Mouse (Mus musculus): ENCODE results near the gene Cnih2. TPM values are rescaled to one million over a fixed set of nuclear protein-coding genes. Genes with fewer than 3 reads are reported as not detected.
A peak's percentile ranks its signal among the peaks of the same experiment; 100 is the strongest.

Gene Cnih2
- polyA plus RNA-seq, 1 experiment, result 1.9 TPM

GRCm38 (mm10) chr19:5123241-5123640 lies 24.9 kb upstream of the Cnih2 start:
- H3ac ChIP-seq (ENCODE audit: control insufficient read depth, insufficient read length, low read depth), result no peak overlapping the region
- no peaks in the 10 kb centered on the region for H3K36me3 ChIP-seq (ENCODE audit: control insufficient read depth, insufficient read depth)
- no peaks in the 10 kb centered on the region for H3K79me2 ChIP-seq (ENCODE audit: control insufficient read depth, insufficient read depth)
- TF ChIP-seq CTCF (IDR thresholded peaks at IDR 0.05; ENCODE audit: control insufficient read depth, insufficient read depth, insufficient read length) (no peak), MYOG (IDR thresholded peaks at IDR 0.05; ENCODE audit: control insufficient read depth, extremely low read depth, insufficient read length) (no peak), MAX (IDR thresholded peaks at IDR 0.05) (no peak), MYOD1 (IDR thresholded peaks at IDR 0.05; ENCODE audit: control insufficient read depth, insufficient read length, low read depth) (no peak), USF1 (IDR thresholded peaks at IDR 0.05; ENCODE audit: low read depth) (no peak), FOSL1 (IDR thresholded peaks at IDR 0.05; ENCODE audit: insufficient read depth, low read length, poor library complexity, severe bottlenecking) (no peak), CEBPB (IDR thresholded peaks at IDR 0.05; ENCODE audit: low read depth) (no peak)
- no peaks in the 10 kb centered on the region for H3K79me3 ChIP-seq (ENCODE audit: low read depth)
- H3K4me3 ChIP-seq (ENCODE audit: insufficient read depth, poor library complexity, severe bottlenecking), result no peak overlapping the region
- H3K27me3 ChIP-seq (ENCODE audit: control insufficient read depth, insufficient read depth, insufficient read length), result peaks cover 12% of the 10 kb centered on the region

GRCm38 (mm10) chr19:5122492-5122891 lies 24.2 kb upstream of the Cnih2 start:
- H3K79me3 ChIP-seq (ENCODE audit: low read depth), result no peaks in the 10 kb centered on the region

GRCm38 (mm10) chr19:5118384-5118698 lies 20.0 kb upstream of the Cnih2 start, which contains the start of gene Klc2:
Klc2 (minus strand) TSS chr19:5118560.
- peak within 1 kb of the TSS; percentile 89 for H3ac ChIP-seq (ENCODE audit: control insufficient read depth, insufficient read length, low read depth)
- H3K79me3 ChIP-seq (ENCODE audit: low read depth), result no peaks in the 10 kb centered on the region
- H3K36me3 ChIP-seq (ENCODE audit: control insufficient read depth, insufficient read depth), result no peaks in the 10 kb centered on the region
- H3K79me2 ChIP-seq (ENCODE audit: control insufficient read depth, insufficient read depth), result peaks cover 10% of the 10 kb centered on the region
- TF ChIP-seq USF1 (IDR thresholded peaks at IDR 0.05; ENCODE audit: low read depth) (no peak), CEBPB (IDR thresholded peaks at IDR 0.05; ENCODE audit: low read depth) (no peak), CTCF (IDR thresholded peaks at IDR 0.05; ENCODE audit: control insufficient read depth, insufficient read depth, insufficient read length) (no peak), MAX (IDR thresholded peaks at IDR 0.05) (no peak), MYOD1 (IDR thresholded peaks at IDR 0.05; ENCODE audit: control insufficient read depth, insufficient read length, low read depth) (no peak), MYOG (IDR thresholded peaks at IDR 0.05; ENCODE audit: control insufficient read depth, extremely low read depth, insufficient read length) (no peak), FOSL1 (IDR thresholded peaks at IDR 0.05; ENCODE audit: insufficient read depth, low read length, poor library complexity, severe bottlenecking) (no peak)
- peak within 1 kb of the TSS; percentile 72 for H3K4me3 ChIP-seq (ENCODE audit: insufficient read depth, poor library complexity, severe bottlenecking)
- peaks cover under 1% of the 10 kb centered on the region for H3K27me3 ChIP-seq (ENCODE audit: control insufficient read depth, insufficient read depth, insufficient read length)

More at GRCm38 (mm10) chr19:5122492-5122891, 24.2 kb upstream of the Cnih2 start:
- H3K4me3 ChIP-seq (ENCODE audit: insufficient read depth, poor library complexity, severe bottlenecking), result no peak overlapping the region
- H3ac ChIP-seq (ENCODE audit: control insufficient read depth, insufficient read length, low read depth), result no peak overlapping the region
- H3K79me2 ChIP-seq (ENCODE audit: control insufficient read depth, insufficient read depth), result peaks cover 3% of the 10 kb centered on the region
- TF ChIP-seq CTCF (IDR thresholded peaks at IDR 0.05; ENCODE audit: control insufficient read depth, insufficient read depth, insufficient read length), result no peak
- TF ChIP-seq USF1 (IDR thresholded peaks at IDR 0.05; ENCODE audit: low read depth), result no peak
- no peak for TF ChIP-seq MYOG (IDR thresholded peaks at IDR 0.05; ENCODE audit: control insufficient read depth, extremely low read depth, insufficient read length)
- no peak for TF ChIP-seq MAX (IDR thresholded peaks at IDR 0.05)
- no peak for TF ChIP-seq MYOD1 (IDR thresholded peaks at IDR 0.05; ENCODE audit: control insufficient read depth, insufficient read length, low read depth)
- TF ChIP-seq CEBPB (IDR thresholded peaks at IDR 0.05; ENCODE audit: low read depth), result no peak
- TF ChIP-seq FOSL1 (IDR thresholded peaks at IDR 0.05; ENCODE audit: insufficient read depth, low read length, poor library complexity, severe bottlenecking), result no peak
- H3K36me3 ChIP-seq (ENCODE audit: control insufficient read depth, insufficient read depth), result no peaks in the 10 kb centered on the region
- peaks cover 12% of the 10 kb centered on the region for H3K27me3 ChIP-seq (ENCODE audit: control insufficient read depth, insufficient read depth, insufficient read length)

- Histone ChIP-seq H3K27me3 (ENCODE audit: control insufficient read depth, insufficient read depth, insufficient read length) (no peaks in the 10 kb centered on the region), H3K79me2 (ENCODE audit: control insufficient read depth, insufficient read depth) (peaks cover 10% of the 10 kb centered on the region), H3K79me3 (ENCODE audit: low read depth) (no peaks in the 10 kb centered on the region), H3K36me3 (ENCODE audit: control insufficient read depth, insufficient read depth) (peaks cover 3% of the 10 kb centered on the region), H3ac (ENCODE audit: control insufficient read depth, insufficient read length, low read depth) (peak overlapping the region; percentile 89), H3K4me3 (ENCODE audit: insufficient read depth, poor library complexity, severe bottlenecking) (peak overlapping the region; percentile 72)
- peak; percentile 66 for TF ChIP-seq MAX (IDR thresholded peaks at IDR 0.05)
- TF ChIP-seq CTCF (IDR thresholded peaks at IDR 0.05; ENCODE audit: control insufficient read depth, insufficient read depth, insufficient read length), result peak; percentile 97
- TF ChIP-seq MYOG (IDR thresholded peaks at IDR 0.05; ENCODE audit: control insufficient read depth, extremely low read depth, insufficient read length), result no peak
Observed at GRCm38 (mm10) chr19:5117494-5118383, 19.4 kb upstream of the Cnih2 start.

- Histone ChIP-seq H3K27me3 (ENCODE audit: control insufficient read depth, insufficient read depth, insufficient read length) (no peaks in the 10 kb centered on the region), H3K36me3 (ENCODE audit: control insufficient read depth, insufficient read depth) (peaks cover 33% of the 10 kb centered on the region), H3K4me3 (ENCODE audit: insufficient read depth, poor library complexity, severe bottlenecking) (no peak overlapping the region), H3ac (ENCODE audit: control insufficient read depth, insufficient read length, low read depth) (no peak overlapping the region), H3K79me2 (ENCODE audit: control insufficient read depth, insufficient read depth) (peaks cover 10% of the 10 kb centered on the region), H3K79me3 (ENCODE audit: low read depth) (no peaks in the 10 kb centered on the region)
- TF ChIP-seq MYOG (IDR thresholded peaks at IDR 0.05; ENCODE audit: control insufficient read depth, extremely low read depth, insufficient read length), result no peak
- no peak for TF ChIP-seq MAX (IDR thresholded peaks at IDR 0.05)
- no peak for TF ChIP-seq FOSL1 (IDR thresholded peaks at IDR 0.05; ENCODE audit: insufficient read depth, low read length, poor library complexity, severe bottlenecking)
- no peak for TF ChIP-seq MYOD1 (IDR thresholded peaks at IDR 0.05; ENCODE audit: control insufficient read depth, insufficient read length, low read depth)
- TF ChIP-seq CEBPB (IDR thresholded peaks at IDR 0.05; ENCODE audit: low read depth), result no peak
- TF ChIP-seq USF1 (IDR thresholded peaks at IDR 0.05; ENCODE audit: low read depth), result no peak
- TF ChIP-seq CTCF (IDR thresholded peaks at IDR 0.05; ENCODE audit: control insufficient read depth, insufficient read depth, insufficient read length), result no peak
Observed at GRCm38 (mm10) chr19:5113783-5114182, 15.5 kb upstream of the Cnih2 start.
